Mouse (Mus musculus): Measurements from ENCODE around the gene Tpst1. TPM values are rescaled to one million over a fixed set of nuclear protein-coding genes. Genes with fewer than 3 reads are reported as not detected.

The Tpst1 gene
- polyA plus RNA-seq, 1 experiment: 3.1 TPM

GRCm38 (mm10) chr5:130048786-130049520, 24.2 kb upstream of the Tpst1 start:
- WGBS: 91% methylated on average over 15 of the region's 15 CpGs
- H3K4me3 ChIP-seq (replicated peaks; ENCODE audit: control insufficient read depth, low read depth, low read length): no peak overlapping the region
- no peak for TF ChIP-seq CTCF (IDR thresholded peaks at IDR 0.05; ENCODE audit: control insufficient read depth, insufficient read depth, low read length)
- no peak overlapping the region for H3K27ac ChIP-seq (ENCODE audit: control insufficient read depth, insufficient read depth, low read depth, low read length, poor library complexity)
- H3K4me1 ChIP-seq (ENCODE audit: control insufficient read depth, insufficient read depth, low read length): no peaks in the 10 kb centered on the region; the same call in 1 of the 2 replicates

GRCm38 (mm10) chr5:130050416-130050815, 22.7 kb upstream of the Tpst1 start:
- Histone ChIP-seq H3K27ac (ENCODE audit: control insufficient read depth, insufficient read depth, low read depth, low read length, poor library complexity) (no peak overlapping the region), H3K4me1 (ENCODE audit: control insufficient read depth, insufficient read depth, low read length) (no peaks in the 10 kb centered on the region; the same call in 1 of the 2 replicates), H3K4me3 (replicated peaks; ENCODE audit: control insufficient read depth, low read depth, low read length) (no peak overlapping the region)
- WGBS: 85% methylated on average over 6 of the region's 6 CpGs
- TF ChIP-seq POLR2A (IDR thresholded peaks at IDR 0.05; ENCODE audit: borderline replicate concordance, control insufficient read depth, low read depth, low read length) (no peak), CTCF (IDR thresholded peaks at IDR 0.05; ENCODE audit: control insufficient read depth, insufficient read depth, low read length) (no peak)

- WGBS: 88% methylated on average over 15 of the region's 15 CpGs
- Histone ChIP-seq H3K4me1 (ENCODE audit: control insufficient read depth, insufficient read depth, low read length) (no peaks in the 10 kb centered on the region; the same call in 1 of the 2 replicates), H3K27ac (ENCODE audit: control insufficient read depth, insufficient read depth, low read depth, low read length, poor library complexity) (no peak overlapping the region), H3K4me3 (replicated peaks; ENCODE audit: control insufficient read depth, low read depth, low read length) (no peak overlapping the region)
- TF ChIP-seq POLR2A (IDR thresholded peaks at IDR 0.05; ENCODE audit: borderline replicate concordance, control insufficient read depth, low read depth, low read length) (no peak), CTCF (IDR thresholded peaks at IDR 0.05; ENCODE audit: control insufficient read depth, insufficient read depth, low read length) (no peak)
These were observed 21.9 kb upstream of the Tpst1 start for GRCm38 (mm10) chr5:130051073-130051860.

GRCm38 (mm10) chr5:130052510-130052909, 20.6 kb upstream of the Tpst1 start:
- Histone ChIP-seq H3K27ac (ENCODE audit: control insufficient read depth, insufficient read depth, low read depth, low read length, poor library complexity) (no peak overlapping the region), H3K4me3 (replicated peaks; ENCODE audit: control insufficient read depth, low read depth, low read length) (no peak overlapping the region), H3K4me1 (ENCODE audit: control insufficient read depth, insufficient read depth, low read length) (no peaks in the 10 kb centered on the region; the same call in 1 of the 2 replicates)
- 91% methylated on average over 5 of the region's 5 CpGs for WGBS
- TF ChIP-seq CTCF (IDR thresholded peaks at IDR 0.05; ENCODE audit: control insufficient read depth, insufficient read depth, low read length): no peak
- TF ChIP-seq POLR2A (IDR thresholded peaks at IDR 0.05; ENCODE audit: borderline replicate concordance, control insufficient read depth, low read depth, low read length): no peak

GRCm38 (mm10) chr5:130052955-130053354, 20.2 kb upstream of the Tpst1 start:
- 78% methylated on average over 6 of the region's 6 CpGs for WGBS
- Histone ChIP-seq H3K27ac (ENCODE audit: control insufficient read depth, insufficient read depth, low read depth, low read length, poor library complexity) (no peak overlapping the region), H3K4me1 (ENCODE audit: control insufficient read depth, insufficient read depth, low read length) (no peaks in the 10 kb centered on the region; the same call in 1 of the 2 replicates), H3K4me3 (replicated peaks; ENCODE audit: control insufficient read depth, low read depth, low read length) (no peak overlapping the region)
- TF ChIP-seq POLR2A (IDR thresholded peaks at IDR 0.05; ENCODE audit: borderline replicate concordance, control insufficient read depth, low read depth, low read length) (no peak), CTCF (IDR thresholded peaks at IDR 0.05; ENCODE audit: control insufficient read depth, insufficient read depth, low read length) (no peak)

GRCm38 (mm10) chr5:130055688-130056087, 17.4 kb upstream of the Tpst1 start:
- H3K27ac ChIP-seq (ENCODE audit: control insufficient read depth, insufficient read depth, low read depth, low read length, poor library complexity): no peak overlapping the region
- H3K4me1 ChIP-seq (ENCODE audit: control insufficient read depth, insufficient read depth, low read length): no peaks in the 10 kb centered on the region; the same call in 1 of the 2 replicates
- H3K4me3 ChIP-seq (replicated peaks; ENCODE audit: control insufficient read depth, low read depth, low read length): no peak overlapping the region
- TF ChIP-seq POLR2A (IDR thresholded peaks at IDR 0.05; ENCODE audit: borderline replicate concordance, control insufficient read depth, low read depth, low read length): no peak
- no peak for TF ChIP-seq CTCF (IDR thresholded peaks at IDR 0.05; ENCODE audit: control insufficient read depth, insufficient read depth, low read length)
- WGBS: 90% methylated on average over 4 of the region's 4 CpGs

- Histone ChIP-seq H3K4me3 (replicated peaks; ENCODE audit: control insufficient read depth, low read depth, low read length) (no peak overlapping the region), H3K4me1 (ENCODE audit: control insufficient read depth, insufficient read depth, low read length) (no peaks in the 10 kb centered on the region; the same call in 1 of the 2 replicates), H3K27ac (ENCODE audit: control insufficient read depth, insufficient read depth, low read depth, low read length, poor library complexity) (no peak overlapping the region)
- 79% methylated on average over 2 of the region's 2 CpGs for WGBS
- no peak for TF ChIP-seq CTCF (IDR thresholded peaks at IDR 0.05; ENCODE audit: control insufficient read depth, insufficient read depth, low read length)
- no peak for TF ChIP-seq POLR2A (IDR thresholded peaks at IDR 0.05; ENCODE audit: borderline replicate concordance, control insufficient read depth, low read depth, low read length)
These were observed 16.8 kb upstream of the Tpst1 start for GRCm38 (mm10) chr5:130056303-130056702.
